Mouse (Mus musculus): ENCODE measurements around the gene Gm42957. TPM values are rescaled to one million over a fixed set of nuclear protein-coding genes. Genes with fewer than 3 reads are reported as not detected.
"Not testable (repeated sequence)": the region's sequence is repeated elsewhere in the genome, so short reads cannot be mapped to it uniquely, and the experiment has no call there.

Gene Gm42957
- polyA plus RNA-seq, 1 experiment from 2014 or later = 0.14 TPM

GRCm38 (mm10) chr3:96665732-96666363 lies 30.6 kb downstream of the Gm42957 start:
- 86% methylated on average over 7 of the region's 7 CpGs for WGBS
- H3K9me3 ChIP-seq; H3K27me3 ChIP-seq; H3K27ac ChIP-seq; H3K9ac ChIP-seq; H3K36me3 ChIP-seq; H3K4me2 ChIP-seq; ATAC-seq (ENCODE audit: borderline replicate concordance, extremely low read depth, low FRiP score, low TSS enrichment); H3K4me3 ChIP-seq: not testable (repeated sequence)
- peaks cover 24% of the 10 kb centered on the region for H3K4me1 ChIP-seq

GRCm38 (mm10) chr3:96666916-96667315 lies 31.6 kb downstream of the Gm42957 start:
- Histone ChIP-seq H3K27ac (no peak overlapping the region), H3K4me2 (no peak overlapping the region), H3K4me3 (no peak overlapping the region), H3K4me1 (peaks cover 24% of the 10 kb centered on the region), H3K9ac (no peak overlapping the region), H3K36me3 (no peaks in the 10 kb centered on the region), H3K27me3 (no peaks in the 10 kb centered on the region), H3K9me3 (no peaks in the 10 kb centered on the region)
- WGBS = 91% methylated on average over 5 of the region's 5 CpGs
- no peak for ATAC-seq (ENCODE audit: borderline replicate concordance, extremely low read depth, low FRiP score, low TSS enrichment)

DNA sequence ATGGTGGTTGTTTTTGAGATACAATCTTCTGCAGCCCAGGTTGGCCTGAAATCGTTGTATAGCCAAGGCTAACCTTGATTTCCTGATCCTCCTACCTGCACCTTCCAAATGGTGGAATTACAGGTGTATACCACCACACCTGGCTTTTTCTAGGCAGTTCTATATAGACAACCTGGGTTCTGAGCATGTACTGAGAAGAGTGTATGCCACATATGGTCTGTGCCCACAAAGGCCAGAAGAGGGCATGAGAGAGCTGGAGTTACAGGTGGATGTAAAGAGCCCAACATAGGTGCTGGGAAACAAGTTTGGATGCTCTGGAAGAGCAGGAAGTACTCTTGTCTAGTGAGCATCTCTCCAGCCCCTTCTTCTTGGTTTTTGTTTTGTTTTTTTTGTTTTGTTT lies 32.0 kb downstream of the Gm42957 start:
- 29% methylated on average over 1 of the region's 1 CpGs for WGBS
- Histone ChIP-seq H3K36me3 (no peaks in the 10 kb centered on the region), H3K9me3 (no peaks in the 10 kb centered on the region), H3K4me1 (peaks cover 24% of the 10 kb centered on the region), H3K4me2 (no peak overlapping the region), H3K27ac (no peak overlapping the region), H3K9ac (no peak overlapping the region), H3K4me3 (no peak overlapping the region), H3K27me3 (no peaks in the 10 kb centered on the region)
- ATAC-seq (ENCODE audit: borderline replicate concordance, extremely low read depth, low FRiP score, low TSS enrichment) = no peak

- Histone ChIP-seq H3K9me3 (no peaks in the 10 kb centered on the region), H3K4me2 (no peak overlapping the region), H3K27ac (no peak overlapping the region), H3K4me1 (peaks cover 15% of the 10 kb centered on the region), H3K27me3 (no peaks in the 10 kb centered on the region), H3K9ac (no peak overlapping the region), H3K36me3 (no peaks in the 10 kb centered on the region), H3K4me3 (no peak overlapping the region)
- ATAC-seq (ENCODE audit: borderline replicate concordance, extremely low read depth, low FRiP score, low TSS enrichment) = no peak
- WGBS = 88% methylated on average over 5 of the region's 5 CpGs
These were observed 33.3 kb downstream of the Gm42957 start for GRCm38 (mm10) chr3:96668424-96669067.

DNA sequence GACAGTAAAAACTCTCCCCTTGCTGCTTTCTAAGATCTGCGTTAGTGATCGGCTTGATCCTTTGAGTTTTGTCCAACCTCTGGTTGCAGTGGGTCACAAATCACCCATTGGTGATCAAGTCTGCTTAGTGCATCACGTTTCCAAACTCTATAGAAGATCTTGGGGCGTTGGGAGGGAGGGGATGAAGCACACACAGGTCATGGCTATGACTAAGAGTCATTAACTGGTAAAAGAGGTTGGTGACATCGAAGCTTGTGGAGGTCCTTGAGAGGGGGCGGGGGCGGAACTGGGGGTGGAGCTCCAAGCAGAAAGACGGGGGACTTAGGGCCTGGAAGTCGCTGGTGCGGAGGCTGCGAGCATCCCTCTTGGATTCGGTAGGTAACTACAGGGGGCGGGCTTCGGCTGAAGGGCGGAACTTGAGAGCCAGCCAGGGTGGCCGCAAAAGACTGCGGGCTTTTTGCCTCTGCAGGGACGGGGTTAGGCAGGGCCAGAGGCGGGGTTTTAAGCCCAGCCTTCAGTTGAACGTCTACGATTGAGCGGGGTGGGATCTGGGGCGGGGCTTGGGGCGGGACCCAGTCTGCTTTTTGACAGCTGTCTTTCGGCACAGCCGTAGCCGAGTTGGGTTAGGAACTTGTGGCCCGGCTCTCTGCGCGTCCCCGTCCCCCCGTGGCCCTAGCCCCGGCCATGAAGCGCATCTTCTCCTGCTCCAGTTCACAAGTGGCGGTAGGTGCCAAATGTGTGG lies 34.6 kb downstream of the Gm42957 start, which contains the start of gene Ankrd35:
TSS of gene Ankrd35 (plus strand) at position 405 of the 742 bp plus-strand sequence.
- Histone ChIP-seq H3K4me1 (peaks cover 7% of the 10 kb centered on the region; the same call in 1 of the 2 replicates), H3K36me3 (no peaks in the 10 kb centered on the region), H3K4me3 (peak within 1 kb of the TSS; percentile 43), H3K9me3 (no peaks in the 10 kb centered on the region), H3K9ac (peak within 1 kb of the TSS; percentile 16; the same call in 1 of the 2 replicates), H3K4me2 (peak within 1 kb of the TSS; percentile 89), H3K27ac (no peak within 1 kb of the TSS), H3K27me3 (no peaks in the 10 kb centered on the region)
- peak; percentile 97 for ATAC-seq (ENCODE audit: borderline replicate concordance, extremely low read depth, low FRiP score, low TSS enrichment)
- 4% methylated on average over 35 of the region's 35 CpGs for WGBS

DNA sequence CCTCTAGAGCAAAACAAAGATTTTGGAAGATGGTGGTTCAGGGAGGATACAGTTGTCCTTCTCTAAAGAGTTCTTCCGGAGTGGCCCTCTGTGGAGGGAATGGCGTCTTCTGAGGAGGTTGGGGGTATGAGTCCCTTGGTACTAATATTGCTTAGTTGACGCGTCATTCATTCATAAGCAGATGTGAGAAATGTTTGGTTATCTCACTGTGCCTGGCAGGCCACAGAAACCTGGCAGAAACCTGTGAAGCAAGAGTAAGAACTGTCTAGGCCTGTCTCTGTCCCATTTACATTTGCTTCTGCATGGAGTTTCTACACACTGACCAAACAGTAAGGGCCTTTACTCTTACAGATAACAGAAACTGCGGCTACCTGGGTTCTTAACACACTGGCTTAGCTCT lies 36.2 kb downstream of the Gm42957 start:
- no peak for ATAC-seq (ENCODE audit: borderline replicate concordance, extremely low read depth, low FRiP score, low TSS enrichment)
- Histone ChIP-seq H3K9me3 (no peaks in the 10 kb centered on the region), H3K36me3 (no peaks in the 10 kb centered on the region), H3K4me2 (no peak overlapping the region), H3K4me1 (peaks cover 7% of the 10 kb centered on the region; the same call in 1 of the 2 replicates), H3K9ac (no peak overlapping the region), H3K27ac (no peak overlapping the region), H3K4me3 (no peak overlapping the region), H3K27me3 (no peaks in the 10 kb centered on the region)
- 93% methylated on average over 5 of the region's 5 CpGs for WGBS

- H3K4me1 ChIP-seq = peaks cover 7% of the 10 kb centered on the region; the same call in 1 of the 2 replicates
- H3K36me3 ChIP-seq = no peaks in the 10 kb centered on the region
- no peak overlapping the region for H3K27ac ChIP-seq
- 65% methylated on average over 4 of the region's 4 CpGs for WGBS
- H3K27me3 ChIP-seq = no peaks in the 10 kb centered on the region
- no peak overlapping the region for H3K4me2 ChIP-seq
- no peak overlapping the region for H3K4me3 ChIP-seq
- no peak overlapping the region for H3K9ac ChIP-seq
- no peaks in the 10 kb centered on the region for H3K9me3 ChIP-seq
- ATAC-seq (ENCODE audit: borderline replicate concordance, extremely low read depth, low FRiP score, low TSS enrichment) = no peak
These were observed 38.2 kb downstream of the Gm42957 start for GRCm38 (mm10) chr3:96673514-96673913.

DNA sequence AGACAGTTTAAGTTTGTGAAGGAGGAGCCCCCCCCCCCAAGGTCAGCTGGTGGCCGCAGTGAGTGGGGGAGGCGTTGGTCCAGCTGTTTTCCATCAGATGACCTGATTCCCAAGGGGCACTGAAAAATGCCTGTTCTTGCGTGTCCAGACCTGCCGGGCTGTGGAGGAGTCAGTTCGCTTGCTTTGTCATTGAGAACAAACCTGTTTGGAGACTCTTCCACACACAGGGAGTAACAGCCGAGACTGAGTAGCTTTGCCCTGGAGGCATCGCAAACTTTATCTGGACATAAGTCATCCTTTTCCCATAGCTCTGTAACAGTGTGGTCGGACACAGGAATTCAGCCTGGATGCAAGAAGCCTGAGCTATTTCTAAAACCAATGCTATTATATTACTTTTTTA lies 39.2 kb downstream of the Gm42957 start:
- 31% methylated on average over 8 of the region's 8 CpGs for WGBS
- no peak for ATAC-seq (ENCODE audit: borderline replicate concordance, extremely low read depth, low FRiP score, low TSS enrichment)
- Histone ChIP-seq H3K4me3 (no peak overlapping the region), H3K27ac (no peak overlapping the region), H3K27me3 (0 out of 2 replicates have a peak, but pooled peaks cover 2% of the 10 kb centered on the region), H3K4me2 (no peak overlapping the region), H3K9me3 (no peaks in the 10 kb centered on the region), H3K4me1 (peaks cover 7% of the 10 kb centered on the region; the same call in 1 of the 2 replicates), H3K9ac (no peak overlapping the region), H3K36me3 (no peaks in the 10 kb centered on the region)

GRCm38 (mm10) chr3:96675171-96675570 lies 39.9 kb downstream of the Gm42957 start:
- Histone ChIP-seq H3K27me3 (peaks cover 10% of the 10 kb centered on the region), H3K4me1 (peaks cover 5% of the 10 kb centered on the region; the same call in 1 of the 2 replicates), H3K36me3 (no peaks in the 10 kb centered on the region), H3K9me3 (no peaks in the 10 kb centered on the region), H3K27ac (no peak overlapping the region), H3K9ac (no peak overlapping the region), H3K4me3 (no peak overlapping the region), H3K4me2 (no peak overlapping the region)
- 78% methylated on average over 3 of the region's 3 CpGs for WGBS
- ATAC-seq (ENCODE audit: borderline replicate concordance, extremely low read depth, low FRiP score, low TSS enrichment) = no peak

DNA sequence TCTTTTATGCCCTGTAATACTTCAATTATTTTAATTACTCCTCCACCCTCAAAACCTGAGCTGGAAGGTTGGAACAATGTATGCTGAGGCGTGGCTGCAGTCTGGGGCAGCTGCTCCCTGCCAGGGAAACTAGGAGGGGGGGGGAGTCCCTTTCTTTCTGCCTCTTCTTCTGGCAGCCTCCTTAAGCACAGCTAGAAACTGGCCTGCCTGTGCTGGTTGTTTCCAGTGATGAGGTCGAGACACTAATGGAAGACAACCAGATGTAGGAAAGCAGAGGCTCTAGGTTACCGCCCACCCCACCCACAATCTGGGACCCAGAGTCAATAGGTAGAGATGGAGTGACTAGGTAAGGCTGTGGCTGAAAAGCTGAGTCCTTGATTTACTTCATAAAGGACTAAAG lies 40.4 kb downstream of the Gm42957 start:
- no peaks in the 10 kb centered on the region for H3K36me3 ChIP-seq
- H3K9me3 ChIP-seq = no peaks in the 10 kb centered on the region
- no peak for ATAC-seq (ENCODE audit: borderline replicate concordance, extremely low read depth, low FRiP score, low TSS enrichment)

GRCm38 (mm10) chr3:96678456-96678855 lies 43.2 kb downstream of the Gm42957 start:
- no peak overlapping the region for H3K4me3 ChIP-seq
- WGBS = 66% methylated on average over 7 of the region's 7 CpGs
- no peak for ATAC-seq (ENCODE audit: borderline replicate concordance, extremely low read depth, low FRiP score, low TSS enrichment)
- no peak overlapping the region for H3K9ac ChIP-seq
- no peaks in the 10 kb centered on the region for H3K9me3 ChIP-seq
- H3K27me3 ChIP-seq = peaks cover 25% of the 10 kb centered on the region
- H3K4me1 ChIP-seq = no peaks in the 10 kb centered on the region
- no peak overlapping the region for H3K27ac ChIP-seq
- no peak overlapping the region for H3K4me2 ChIP-seq
- no peaks in the 10 kb centered on the region for H3K36me3 ChIP-seq

More for the DNA sequence above, 40.4 kb downstream of the Gm42957 start:
- WGBS = 57% methylated on average over 3 of the region's 3 CpGs
- no peak overlapping the region for H3K4me3 ChIP-seq
- no peak overlapping the region for H3K27ac ChIP-seq
- no peak overlapping the region for H3K4me2 ChIP-seq
- peaks cover 15% of the 10 kb centered on the region for H3K27me3 ChIP-seq
- no peak overlapping the region for H3K9ac ChIP-seq
- H3K4me1 ChIP-seq = 0 out of 2 replicates have a peak, but pooled peaks cover under 1% of the 10 kb centered on the region

Measured in lung, embryonic 15.5 days (tissue).